Mouse (Mus musculus) testis, adult 2 months (tissue): ENCODE measurements around the gene Ldah. TPM values are rescaled to one million over a fixed set of nuclear protein-coding genes. Genes with fewer than 3 reads are reported as not detected.

ENCODE experiments used
- H3K27ac ChIP-seq: fragments of 200-500 bp; 2 replicates; pipeline ENCODE4 v1.5.1; 2012; ENCODE audit warnings: low read depth, low read length; ENCODE audit not compliant: control insufficient read depth, insufficient read depth
- H3K27me3 ChIP-seq: fragments of 200-500 bp; 2 replicates; pipeline ENCODE4 v1.6.1; 2012; ENCODE audit warnings: mild to moderate bottlenecking, low read length, moderate library complexity; ENCODE audit not compliant: control insufficient read depth, insufficient read depth
- H3K36me3 ChIP-seq: fragments of 200-500 bp; 2 replicates; pipeline ENCODE4 v1.6.1; 2012; ENCODE audit warnings: mild to moderate bottlenecking, low read length; ENCODE audit not compliant: control insufficient read depth, insufficient read depth
- H3K4me1 ChIP-seq: fragments of 200-500 bp; 2 replicates; pipeline ENCODE4 v1.6.1; 2012; ENCODE audit warnings: low read length; ENCODE audit not compliant: control insufficient read depth, insufficient read depth
- H3K4me3 ChIP-seq: fragments of 200-500 bp; 2 replicates; pipeline ENCODE4 v1.5.1; 2012; ENCODE audit warnings: low read depth, mild to moderate bottlenecking, low read length, moderate library complexity, mixed read lengths; ENCODE audit not compliant: control insufficient read depth
- CTCF ChIP-seq: fragments of 200-500 bp; IDR thresholded peaks from 2 replicates; pipeline ENCODE4 v1.5.1; 2012; ENCODE audit warnings: low read depth, mild to moderate bottlenecking, inconsistent platforms, low read length, moderate library complexity; ENCODE audit not compliant: control insufficient read depth, insufficient read depth, insufficient replicate concordance
- POLR2A ChIP-seq: fragments of 200-500 bp; IDR thresholded peaks from 2 replicates; pipeline ENCODE4 v1.6.1; 2012; ENCODE audit warnings: low read depth, mild to moderate bottlenecking, inconsistent platforms, low read length, moderate library complexity; ENCODE audit not compliant: control insufficient read depth
- polyA plus RNA-seq: library from polyadenylated mRNA; depleted of rRNA; stranded (reverse); fragments of >200 nt; gene quantifications from 2 replicates; pipeline ENCODE4 v1.2.3, GENCODE M21; 2012

Gene Ldah
- polyA plus RNA-seq, 1 experiment: 13.4 TPM

DNA sequence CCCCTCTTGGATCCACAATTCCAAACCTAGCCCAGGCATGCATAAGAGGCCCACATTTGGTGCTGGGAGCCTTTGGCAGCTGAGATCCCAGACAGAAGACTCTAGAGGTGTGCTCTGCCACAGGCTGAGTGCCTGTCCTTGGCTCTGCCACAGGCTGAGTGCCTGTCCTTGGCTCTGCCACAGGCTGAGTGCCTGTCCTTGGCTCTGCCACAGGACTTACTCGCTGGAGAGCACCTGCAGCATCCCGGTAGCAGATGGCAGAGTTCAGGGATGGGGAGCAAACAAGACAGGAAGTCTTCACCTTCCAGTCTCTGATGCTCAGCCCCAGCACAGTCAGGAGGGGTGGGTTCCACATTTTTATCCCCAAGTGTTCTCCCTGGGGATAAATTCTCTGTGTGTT, 97.4 kb downstream of the Ldah start:
- Histone ChIP-seq H3K4me1 (peaks cover 10% of the 10 kb centered on the region), H3K4me3 (no peak overlapping the region), H3K27me3 (no peaks in the 10 kb centered on the region; the same call in none of the 2 replicates), H3K36me3 (no peaks in the 10 kb centered on the region), H3K27ac (no peak overlapping the region)
- TF ChIP-seq POLR2A (no peak), CTCF (no peak)

- peaks cover 8% of the 10 kb centered on the region for H3K4me1 ChIP-seq
- H3K4me3 ChIP-seq: no peak overlapping the region
- H3K27ac ChIP-seq: no peak overlapping the region
- no peaks in the 10 kb centered on the region for H3K36me3 ChIP-seq
- TF ChIP-seq CTCF: peak; percentile 70; the same call in 1 of the 2 replicates
- no peak for TF ChIP-seq POLR2A
- no peaks in the 10 kb centered on the region; the same call in 1 of the 2 replicates for H3K27me3 ChIP-seq
These were observed 98.5 kb downstream of the Ldah start for GRCm38 (mm10) chr12:8306432-8306831.

DNA sequence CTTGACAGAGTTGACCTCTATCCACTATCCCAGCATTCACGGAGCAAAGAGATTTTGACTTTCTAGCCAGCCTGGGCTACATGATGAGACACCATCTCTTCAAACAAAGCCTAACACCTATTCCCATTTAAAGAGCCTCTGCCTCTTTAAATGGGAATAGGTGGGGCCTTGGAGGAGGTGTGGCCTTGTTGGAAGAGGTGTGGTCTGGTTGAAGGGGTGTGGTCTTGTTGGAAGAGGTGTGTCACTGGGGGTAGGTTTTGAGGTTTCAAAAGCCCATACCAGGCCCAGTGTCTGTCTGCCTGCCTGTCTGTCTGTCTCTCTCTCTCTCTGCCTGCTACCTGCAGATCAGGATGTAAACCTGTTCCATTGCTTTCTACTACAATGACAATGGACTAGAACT, 99.0 kb downstream of the Ldah start:
- TF ChIP-seq POLR2A (no peak), CTCF (no peak)
- Histone ChIP-seq H3K4me1 (peaks cover 6% of the 10 kb centered on the region), H3K4me3 (no peak overlapping the region), H3K27ac (no peak overlapping the region), H3K27me3 (no peaks in the 10 kb centered on the region), H3K36me3 (no peaks in the 10 kb centered on the region)

GRCm38 (mm10) chr12:8310992-8311391, 103.1 kb downstream of the Ldah start:
- H3K4me1 ChIP-seq: peaks cover 4% of the 10 kb centered on the region
- H3K36me3 ChIP-seq: no peaks in the 10 kb centered on the region
- no peak for TF ChIP-seq CTCF
- no peak for TF ChIP-seq POLR2A
- no peak overlapping the region for H3K27ac ChIP-seq
- no peaks in the 10 kb centered on the region for H3K27me3 ChIP-seq
- no peak overlapping the region for H3K4me3 ChIP-seq

DNA sequence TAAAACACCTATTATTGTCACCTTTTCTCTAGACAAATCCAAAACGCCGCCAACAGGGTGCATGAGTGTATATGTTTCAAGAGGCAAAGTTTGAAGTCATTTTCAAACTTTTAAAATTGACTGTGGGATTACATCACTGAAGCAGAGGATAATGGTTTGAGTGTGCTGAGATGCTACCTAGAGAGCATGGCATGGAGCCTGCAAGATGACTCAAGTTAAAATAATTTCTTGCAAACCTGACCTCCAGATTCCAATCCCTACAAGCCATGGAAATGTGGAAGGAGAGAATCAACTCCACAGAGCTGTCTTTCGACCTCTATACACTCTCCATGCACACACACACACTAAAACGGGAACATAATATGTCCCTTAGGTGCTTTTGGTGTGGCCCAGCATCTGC, 104.4 kb downstream of the Ldah start:
- no peaks in the 10 kb centered on the region for H3K27me3 ChIP-seq
- H3K36me3 ChIP-seq: no peaks in the 10 kb centered on the region
- TF ChIP-seq POLR2A (no peak), CTCF (no peak)
- no peak overlapping the region for H3K4me3 ChIP-seq
- no peaks in the 10 kb centered on the region for H3K4me1 ChIP-seq
- H3K27ac ChIP-seq: no peak overlapping the region

GRCm38 (mm10) chr12:8313270-8313771, 105.4 kb downstream of the Ldah start, which contains the start of gene Hs1bp3:
Gene Hs1bp3, plus strand, starts transcription at chr12:8313432.
- no peaks in the 10 kb centered on the region for H3K27me3 ChIP-seq
- no peaks in the 10 kb centered on the region for H3K4me1 ChIP-seq
- TF ChIP-seq POLR2A: no peak
- TF ChIP-seq CTCF: peak; percentile 86
- H3K36me3 ChIP-seq: no peaks in the 10 kb centered on the region
- peak within 1 kb of the TSS; percentile 90 for H3K4me3 ChIP-seq
- no peak within 1 kb of the TSS for H3K27ac ChIP-seq

DNA sequence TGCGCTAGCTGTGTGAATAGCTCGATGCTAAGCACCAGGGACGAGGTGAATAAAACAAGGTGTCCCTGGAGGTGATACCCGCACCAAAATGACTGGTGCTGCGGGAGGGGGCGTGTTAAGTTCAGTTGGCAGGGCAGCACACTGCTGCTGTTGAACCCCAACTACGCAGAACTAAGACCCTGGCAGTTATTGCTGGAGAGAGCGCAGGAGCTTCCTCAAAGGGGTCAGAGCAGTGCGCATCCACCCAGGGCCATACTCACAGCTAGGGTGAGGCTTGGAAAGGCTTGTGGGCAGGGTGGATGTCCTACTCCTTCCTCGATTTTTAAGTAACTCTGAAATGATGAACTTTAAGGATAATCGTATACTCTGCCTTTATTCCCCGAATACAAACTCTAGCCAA, 105.9 kb downstream of the Ldah start:
- H3K27ac ChIP-seq: no peak overlapping the region
- no peaks in the 10 kb centered on the region for H3K4me1 ChIP-seq
- peak overlapping the region; percentile 90 for H3K4me3 ChIP-seq
- no peak for TF ChIP-seq CTCF
- no peak for TF ChIP-seq POLR2A
- H3K27me3 ChIP-seq: no peaks in the 10 kb centered on the region
- H3K36me3 ChIP-seq: no peaks in the 10 kb centered on the region
